Mouse (Mus musculus): ENCODE data around the gene Mad1l1. TPM values are rescaled to one million over a fixed set of nuclear protein-coding genes. Genes with fewer than 3 reads are reported as not detected.

Gene Mad1l1
- polyA plus RNA-seq, 1 experiment from 2014 or later: 68.9 TPM

DNA sequence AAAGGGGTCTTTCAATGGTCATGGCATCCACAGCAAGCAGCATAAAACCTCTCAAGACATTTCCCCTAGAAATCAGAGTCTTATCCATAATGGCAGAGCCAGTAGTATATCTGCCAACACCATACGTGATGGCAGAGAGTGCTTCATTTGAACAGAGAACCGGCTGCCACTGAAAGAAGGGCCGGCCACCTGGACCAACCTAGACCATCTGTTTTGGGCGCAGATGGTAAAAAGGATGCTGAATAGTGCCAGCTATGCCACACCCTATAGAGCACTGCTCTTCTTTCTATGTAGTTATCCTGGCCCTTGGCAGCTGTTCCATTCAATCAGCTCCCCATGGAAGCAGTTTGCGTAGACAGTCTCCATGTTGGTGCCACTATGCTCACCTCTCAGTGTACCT lies 222.6 kb downstream of the Mad1l1 start:
- DNase-seq (ENCODE audit: low spot score): no peak
- Histone ChIP-seq H3K9me3 (replicated peaks) (no peaks in the 10 kb centered on the region), H3K27ac (no peak overlapping the region), H3K4me1 (peaks cover 27% of the 10 kb centered on the region), H3K36me3 (peaks cover 33% of the 10 kb centered on the region), H3K27me3 (ENCODE audit: low read depth, poor library complexity, severe bottlenecking) (no peaks in the 10 kb centered on the region), H3K4me3 (no peak overlapping the region)
- WGBS: 95% methylated on average over 5 of the region's 5 CpGs

DNA sequence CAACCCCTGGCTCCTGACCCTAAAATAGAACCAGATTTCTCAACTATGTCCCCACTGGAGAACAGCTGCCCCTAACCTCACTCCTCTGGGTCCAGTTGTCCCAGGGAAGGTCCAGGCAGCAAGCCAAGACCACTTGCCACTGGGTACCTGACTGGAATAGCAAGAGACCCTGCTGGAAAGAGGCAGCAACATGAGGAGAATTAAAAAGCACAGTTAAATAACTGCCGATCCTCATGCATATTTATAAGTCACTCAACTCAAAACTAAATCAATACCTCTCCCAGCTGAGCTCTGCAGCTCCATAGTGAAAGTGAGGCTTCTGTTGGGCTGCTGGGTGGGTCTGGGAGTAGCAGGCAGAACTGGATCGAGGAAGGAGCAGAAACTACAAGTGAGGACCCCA lies 226.1 kb downstream of the Mad1l1 start:
- Histone ChIP-seq H3K27me3 (ENCODE audit: low read depth, poor library complexity, severe bottlenecking) (no peaks in the 10 kb centered on the region), H3K9me3 (replicated peaks) (no peaks in the 10 kb centered on the region), H3K4me3 (no peak overlapping the region), H3K36me3 (peaks cover 36% of the 10 kb centered on the region), H3K4me1 (peaks cover 15% of the 10 kb centered on the region), H3K27ac (no peak overlapping the region)
- WGBS: 89% methylated on average over 2 of the region's 2 CpGs
- no peak for DNase-seq (ENCODE audit: low spot score)

DNA sequence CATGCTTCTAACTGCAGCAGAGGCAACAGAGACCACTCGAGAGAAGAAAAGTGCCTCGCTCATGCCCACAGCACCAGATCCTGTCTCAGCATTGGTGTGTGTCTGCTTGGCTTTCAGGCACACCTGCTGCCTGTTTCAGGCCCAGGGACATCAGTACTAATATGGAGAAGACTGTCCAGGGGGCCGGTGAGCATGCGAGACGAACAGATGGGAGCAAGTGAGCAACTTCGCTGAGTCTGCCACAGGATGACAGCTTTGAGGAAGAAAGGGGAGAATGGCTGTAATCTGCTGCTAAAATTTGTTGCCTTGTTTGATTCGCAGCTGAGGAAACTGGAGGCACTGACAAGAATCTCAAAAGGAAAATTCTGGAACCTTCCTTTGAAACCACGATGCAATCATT lies 227.9 kb downstream of the Mad1l1 start:
- DNase-seq (ENCODE audit: low spot score): no peak
- H3K27ac ChIP-seq: no peak overlapping the region
- 93% methylated on average over 8 of the region's 8 CpGs for WGBS
- peaks cover 26% of the 10 kb centered on the region for H3K36me3 ChIP-seq
- no peaks in the 10 kb centered on the region for H3K27me3 ChIP-seq (ENCODE audit: low read depth, poor library complexity, severe bottlenecking)
- no peak overlapping the region for H3K4me3 ChIP-seq
- H3K9me3 ChIP-seq (replicated peaks): no peaks in the 10 kb centered on the region
- H3K4me1 ChIP-seq: peaks cover 15% of the 10 kb centered on the region

DNA sequence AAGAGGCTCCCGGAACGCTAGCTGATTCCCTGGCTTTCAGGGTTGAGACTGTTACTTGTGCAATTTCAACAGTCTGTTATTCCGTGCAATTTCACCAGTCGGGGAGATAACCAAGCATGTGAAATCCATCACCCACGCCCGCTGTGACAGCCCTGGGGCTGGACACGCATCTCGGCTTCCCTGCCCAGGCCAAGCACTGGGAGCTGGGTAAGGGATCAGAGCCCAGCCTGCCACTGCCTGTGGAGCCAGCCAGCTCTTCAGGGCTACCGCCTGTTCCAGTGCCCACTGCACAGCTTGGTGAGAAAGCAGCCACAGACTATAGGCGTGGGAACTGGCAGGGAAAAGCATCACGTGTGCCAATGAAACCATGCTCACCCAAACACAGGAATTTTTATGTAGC lies 229.8 kb downstream of the Mad1l1 start:
- Histone ChIP-seq H3K9me3 (replicated peaks) (no peaks in the 10 kb centered on the region), H3K4me3 (no peak overlapping the region), H3K36me3 (peaks cover 43% of the 10 kb centered on the region), H3K27me3 (ENCODE audit: low read depth, poor library complexity, severe bottlenecking) (no peaks in the 10 kb centered on the region), H3K4me1 (peaks cover 19% of the 10 kb centered on the region), H3K27ac (0 out of 2 replicates have a peak overlapping the region, but pooled peaks have one; percentile 11)
- 91% methylated on average over 11 of the region's 11 CpGs for WGBS
- no peak for DNase-seq (ENCODE audit: low spot score)

DNA sequence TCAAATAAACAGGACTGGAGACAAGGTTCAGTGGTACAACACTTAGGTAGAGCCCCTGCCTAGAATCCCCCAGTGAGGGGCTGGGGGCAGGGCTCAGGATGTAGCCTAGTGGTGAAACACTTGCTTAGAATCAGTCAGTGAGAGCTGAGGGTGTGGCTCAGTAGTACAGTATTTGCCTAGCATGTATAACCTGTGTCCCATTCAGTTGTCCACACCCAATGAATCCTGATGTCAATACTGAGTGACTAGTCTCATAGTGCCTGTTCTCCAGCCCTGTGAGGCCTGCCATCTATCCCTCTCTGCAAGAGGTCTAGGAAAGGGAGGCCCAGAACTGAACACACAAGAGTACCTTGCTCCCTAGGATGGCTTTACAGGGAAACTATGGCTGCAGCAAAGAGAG lies 232.1 kb downstream of the Mad1l1 start:
- no peaks in the 10 kb centered on the region for H3K27me3 ChIP-seq (ENCODE audit: low read depth, poor library complexity, severe bottlenecking)
- H3K36me3 ChIP-seq: peaks cover 55% of the 10 kb centered on the region
- no peaks in the 10 kb centered on the region for H3K9me3 ChIP-seq (replicated peaks)
- no peak overlapping the region for H3K27ac ChIP-seq
- DNase-seq (ENCODE audit: low spot score): no peak
- H3K4me3 ChIP-seq: no peak overlapping the region
- peaks cover 26% of the 10 kb centered on the region for H3K4me1 ChIP-seq

DNA sequence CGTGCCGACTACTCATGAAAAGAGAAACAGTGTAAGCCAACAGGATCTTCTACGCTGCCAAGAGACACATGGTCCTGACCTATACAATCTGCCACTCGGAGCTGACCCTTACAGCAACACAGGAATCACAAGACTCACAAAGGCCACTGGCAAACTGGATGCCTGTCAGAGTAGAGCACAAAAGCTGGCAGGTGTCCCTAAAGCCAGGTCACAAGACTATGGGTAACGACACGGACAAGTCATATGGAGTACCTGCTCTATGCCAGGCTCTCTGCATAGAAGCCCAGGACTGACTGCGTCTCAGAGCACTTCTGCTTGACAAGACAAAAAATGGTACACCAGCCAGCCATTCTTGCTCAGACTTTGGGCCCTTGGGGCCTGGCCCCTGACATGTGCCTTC lies 234.1 kb downstream of the Mad1l1 start:
- Histone ChIP-seq H3K27me3 (ENCODE audit: low read depth, poor library complexity, severe bottlenecking) (no peaks in the 10 kb centered on the region), H3K4me1 (peaks cover 42% of the 10 kb centered on the region), H3K36me3 (peaks cover 53% of the 10 kb centered on the region), H3K4me3 (no peak overlapping the region), H3K9me3 (replicated peaks) (no peaks in the 10 kb centered on the region), H3K27ac (no peak overlapping the region)
- no peak for DNase-seq (ENCODE audit: low spot score)
- WGBS: 94% methylated on average over 7 of the region's 7 CpGs

DNA sequence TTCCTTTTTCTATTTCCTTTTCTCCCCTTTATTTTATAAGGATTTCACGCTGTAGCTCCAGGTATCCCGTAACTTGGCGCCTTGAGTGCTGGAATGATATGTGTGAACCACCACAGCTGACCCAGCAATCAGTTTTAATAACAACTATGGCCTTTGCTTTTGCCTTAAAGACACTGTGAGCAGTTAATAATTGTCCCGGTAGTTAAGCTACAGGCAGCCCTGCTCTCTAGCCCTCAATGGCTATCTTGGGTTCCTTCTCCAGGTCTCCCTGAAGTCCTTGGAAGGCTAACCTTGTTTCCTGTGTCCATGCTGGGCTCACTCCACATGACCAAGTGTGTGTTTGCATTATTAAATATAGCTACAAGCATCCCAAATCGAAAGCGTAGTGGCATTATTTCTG lies 237.0 kb downstream of the Mad1l1 start:
- H3K9me3 ChIP-seq (replicated peaks): no peaks in the 10 kb centered on the region
- WGBS: 96% methylated on average over 6 of the region's 6 CpGs
- no peaks in the 10 kb centered on the region for H3K27me3 ChIP-seq (ENCODE audit: low read depth, poor library complexity, severe bottlenecking)
- no peak overlapping the region for H3K27ac ChIP-seq
- peaks cover 68% of the 10 kb centered on the region for H3K36me3 ChIP-seq
- peaks cover 32% of the 10 kb centered on the region for H3K4me1 ChIP-seq
- H3K4me3 ChIP-seq: no peak overlapping the region
- no peak for DNase-seq (ENCODE audit: low spot score)

DNA sequence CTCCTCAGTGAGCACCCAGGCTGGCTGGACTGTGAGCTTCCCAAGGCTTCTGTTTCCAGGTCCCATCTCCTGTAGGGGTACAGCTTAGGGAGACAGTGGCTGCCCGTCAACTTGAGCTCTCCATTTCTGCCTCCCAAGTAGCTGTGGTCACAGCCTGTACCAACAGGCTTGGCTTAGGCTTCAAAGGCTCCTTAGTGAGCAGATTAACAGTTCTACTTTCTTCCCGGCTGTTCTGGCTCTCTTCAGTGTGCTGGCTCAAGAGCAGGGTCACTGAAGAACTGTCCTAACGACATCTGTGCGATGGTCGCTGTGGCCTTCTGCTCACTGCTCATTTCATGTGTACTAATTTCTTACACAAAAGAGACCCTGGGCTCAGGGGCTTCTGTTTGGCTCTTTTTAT lies 237.4 kb downstream of the Mad1l1 start:
- Histone ChIP-seq H3K36me3 (peaks cover 70% of the 10 kb centered on the region), H3K4me3 (no peak overlapping the region), H3K4me1 (peaks cover 32% of the 10 kb centered on the region), H3K27ac (0 out of 2 replicates have a peak overlapping the region, but pooled peaks have one; percentile 10), H3K9me3 (replicated peaks) (no peaks in the 10 kb centered on the region), H3K27me3 (ENCODE audit: low read depth, poor library complexity, severe bottlenecking) (no peaks in the 10 kb centered on the region)
- WGBS: 77% methylated on average over 5 of the region's 5 CpGs
- no peak for DNase-seq (ENCODE audit: low spot score)

DNA sequence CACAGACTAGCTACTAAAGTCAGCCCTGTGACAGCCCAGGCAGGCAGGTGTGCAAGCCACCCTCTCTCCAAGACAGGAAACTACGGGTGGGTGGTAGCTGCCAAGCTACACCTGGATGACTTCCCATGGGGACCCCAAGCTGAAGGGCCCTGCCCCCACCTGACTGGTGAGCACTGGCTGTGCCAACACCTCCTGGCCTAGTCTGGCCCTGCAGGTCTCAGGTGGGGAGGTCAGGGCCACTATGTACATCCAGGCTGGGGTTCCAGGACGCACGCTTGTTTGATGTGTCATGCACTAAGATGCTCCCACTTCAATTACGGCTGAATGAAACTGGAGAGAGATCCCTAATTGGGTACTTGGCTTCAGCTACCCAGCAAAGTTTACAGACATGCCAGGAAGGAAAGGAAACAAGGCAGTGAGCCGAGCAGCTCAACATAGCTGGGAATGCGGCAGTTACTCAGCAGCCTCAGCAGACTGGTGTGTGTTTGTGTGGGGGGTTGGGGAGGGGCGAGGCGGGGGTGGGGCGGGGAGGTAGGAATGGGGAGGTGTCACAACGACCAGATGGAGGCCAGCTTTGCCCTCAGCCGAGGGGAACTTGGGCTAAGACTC lies 239.0 kb downstream of the Mad1l1 start:
- Histone ChIP-seq H3K27me3 (ENCODE audit: low read depth, poor library complexity, severe bottlenecking) (no peaks in the 10 kb centered on the region), H3K4me3 (no peak overlapping the region), H3K27ac (peak overlapping the region; percentile 63), H3K4me1 (peaks cover 44% of the 10 kb centered on the region), H3K36me3 (peaks cover 64% of the 10 kb centered on the region), H3K9me3 (replicated peaks) (no peaks in the 10 kb centered on the region)
- 40% methylated on average over 11 of the region's 11 CpGs for WGBS
- no peak for DNase-seq (ENCODE audit: low spot score)

DNA sequence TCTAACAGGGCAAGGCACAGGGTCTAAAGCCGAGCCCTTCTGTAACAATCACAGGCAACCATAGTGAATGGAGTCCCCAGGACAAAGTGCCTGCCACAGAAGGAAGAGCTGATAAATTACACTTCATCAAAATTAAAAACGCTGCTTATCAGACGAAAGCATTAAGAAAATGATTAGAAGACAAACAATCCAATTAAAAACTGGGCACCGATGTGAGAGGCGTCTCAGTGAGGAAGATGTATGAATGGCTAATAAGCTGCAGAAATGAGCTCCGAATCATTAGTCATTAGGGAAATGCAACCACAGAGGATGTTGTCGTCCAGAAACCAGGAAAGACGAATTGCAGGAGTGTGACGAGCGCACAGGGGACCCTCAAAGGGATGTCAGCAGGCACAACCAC lies 240.3 kb downstream of the Mad1l1 start:
- 81% methylated on average over 10 of the region's 10 CpGs for WGBS
- Histone ChIP-seq H3K9me3 (replicated peaks) (no peaks in the 10 kb centered on the region), H3K27me3 (ENCODE audit: low read depth, poor library complexity, severe bottlenecking) (no peaks in the 10 kb centered on the region), H3K36me3 (peaks cover 53% of the 10 kb centered on the region), H3K4me1 (peaks cover 35% of the 10 kb centered on the region), H3K27ac (no peak overlapping the region), H3K4me3 (no peak overlapping the region)
- DNase-seq (ENCODE audit: low spot score): no peak

DNA sequence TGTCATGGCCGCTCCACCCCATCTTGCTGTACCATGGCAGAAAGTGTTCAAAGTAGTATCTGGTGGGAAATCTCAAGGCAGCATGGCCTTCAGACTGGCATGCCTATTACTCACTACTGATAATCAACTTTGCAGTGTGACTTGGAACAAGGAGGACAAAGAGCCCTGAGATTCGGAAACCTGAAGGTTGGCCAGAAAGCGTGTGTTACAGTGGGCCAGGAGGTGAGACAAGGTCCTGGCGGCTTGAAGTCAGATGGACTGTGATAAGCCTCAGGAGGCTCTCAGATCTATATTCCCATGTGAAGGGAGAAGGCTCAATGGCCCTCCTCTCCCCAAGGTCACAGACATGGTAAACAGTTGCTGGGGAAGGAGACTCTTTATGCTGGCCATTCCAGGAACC lies 241.8 kb downstream of the Mad1l1 start:
- Histone ChIP-seq H3K27ac (0 out of 2 replicates have a peak overlapping the region, but pooled peaks have one; percentile 7), H3K36me3 (peaks cover 46% of the 10 kb centered on the region), H3K4me3 (no peak overlapping the region), H3K27me3 (ENCODE audit: low read depth, poor library complexity, severe bottlenecking) (no peaks in the 10 kb centered on the region), H3K9me3 (replicated peaks) (no peaks in the 10 kb centered on the region), H3K4me1 (peaks cover 39% of the 10 kb centered on the region)
- no peak for DNase-seq (ENCODE audit: low spot score)
- WGBS: 95% methylated on average over 4 of the region's 4 CpGs

DNA sequence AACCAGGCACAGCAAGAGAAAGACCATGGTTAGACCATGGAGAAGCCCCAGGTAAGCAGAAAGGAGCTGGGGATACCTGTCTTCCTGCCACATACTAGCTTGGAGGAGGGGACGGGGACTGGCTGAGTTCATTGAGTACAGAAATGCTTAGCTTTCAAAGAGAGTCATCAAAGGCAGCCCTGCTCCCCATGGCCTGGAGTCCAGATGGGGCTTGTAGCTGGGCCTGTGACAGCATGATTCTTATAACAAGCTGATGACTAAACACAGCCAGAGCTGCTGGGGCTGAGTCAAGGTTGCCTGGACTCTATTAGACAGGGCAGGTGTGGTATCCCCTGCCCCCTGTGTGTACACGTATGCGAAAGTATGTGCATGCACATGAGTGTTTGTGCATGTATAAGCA lies 242.9 kb downstream of the Mad1l1 start:
- DNase-seq (ENCODE audit: low spot score): no peak
- no peak overlapping the region for H3K4me3 ChIP-seq
- H3K36me3 ChIP-seq: peaks cover 40% of the 10 kb centered on the region
- no peaks in the 10 kb centered on the region for H3K27me3 ChIP-seq (ENCODE audit: low read depth, poor library complexity, severe bottlenecking)
- no peaks in the 10 kb centered on the region for H3K9me3 ChIP-seq (replicated peaks)
- WGBS: 78% methylated on average over 3 of the region's 3 CpGs
- H3K4me1 ChIP-seq: peaks cover 45% of the 10 kb centered on the region
- H3K27ac ChIP-seq: peak overlapping the region; percentile 46; the same call in 1 of the 2 replicates

DNA sequence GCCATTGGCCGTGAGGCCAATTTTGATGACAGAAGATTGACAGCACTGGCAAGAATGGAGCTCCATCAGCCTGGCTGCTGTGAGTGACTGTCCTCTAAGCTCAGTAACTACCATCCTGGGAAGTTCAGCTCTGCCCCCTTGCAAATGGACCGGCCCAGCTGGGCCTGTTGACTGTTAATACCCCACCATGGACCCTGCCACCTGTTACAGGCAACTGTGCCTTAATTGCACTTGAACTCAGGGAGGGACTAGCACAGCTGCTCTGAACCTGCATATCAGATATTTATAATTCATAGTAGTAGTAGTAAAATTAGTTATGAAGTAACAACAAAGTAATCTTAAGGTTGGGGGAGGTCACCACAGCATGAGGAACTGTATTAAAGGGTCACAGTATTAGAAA lies 244.9 kb downstream of the Mad1l1 start:
- peaks cover 37% of the 10 kb centered on the region for H3K4me1 ChIP-seq
- 94% methylated on average over 2 of the region's 2 CpGs for WGBS
- H3K27me3 ChIP-seq (ENCODE audit: low read depth, poor library complexity, severe bottlenecking): no peaks in the 10 kb centered on the region
- no peak overlapping the region for H3K27ac ChIP-seq
- peaks cover 28% of the 10 kb centered on the region for H3K36me3 ChIP-seq
- no peak overlapping the region for H3K4me3 ChIP-seq
- no peak for DNase-seq (ENCODE audit: low spot score)
- no peaks in the 10 kb centered on the region for H3K9me3 ChIP-seq (replicated peaks)

DNA sequence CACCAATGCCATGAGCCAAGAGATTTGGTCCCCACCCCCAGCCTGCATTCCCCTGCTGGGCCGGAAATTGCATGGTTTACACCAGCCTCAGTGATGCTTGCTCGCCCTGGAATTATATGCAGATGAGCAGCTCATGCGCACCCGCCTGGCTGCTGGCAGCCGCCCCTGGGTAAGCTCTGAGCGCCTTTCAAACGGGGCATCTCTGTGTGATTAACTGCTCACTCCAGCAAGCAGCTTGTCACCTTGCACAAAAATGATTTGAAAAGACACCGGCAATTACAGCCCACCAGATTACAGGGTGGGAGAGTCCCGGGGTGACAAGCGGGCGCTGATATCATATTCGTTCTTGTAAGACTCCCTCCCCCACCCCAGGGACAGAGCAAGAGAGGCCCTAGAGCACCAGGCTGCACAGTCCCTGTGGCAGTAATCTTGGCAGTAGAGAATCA lies 247.7 kb downstream of the Mad1l1 start:
- peak overlapping the region; percentile 66 for H3K27ac ChIP-seq
- 43% methylated on average over 12 of the region's 12 CpGs for WGBS
- H3K36me3 ChIP-seq: peaks cover 29% of the 10 kb centered on the region; the same call in 1 of the 2 replicates
- H3K9me3 ChIP-seq (replicated peaks): no peaks in the 10 kb centered on the region
- H3K27me3 ChIP-seq (ENCODE audit: low read depth, poor library complexity, severe bottlenecking): no peaks in the 10 kb centered on the region
- no peak overlapping the region for H3K4me3 ChIP-seq
- DNase-seq (ENCODE audit: low spot score): no peak
- peaks cover 38% of the 10 kb centered on the region for H3K4me1 ChIP-seq
